8 mouse cellular contexts compared by ENCODE assay signal in the genomic region with DNA sequence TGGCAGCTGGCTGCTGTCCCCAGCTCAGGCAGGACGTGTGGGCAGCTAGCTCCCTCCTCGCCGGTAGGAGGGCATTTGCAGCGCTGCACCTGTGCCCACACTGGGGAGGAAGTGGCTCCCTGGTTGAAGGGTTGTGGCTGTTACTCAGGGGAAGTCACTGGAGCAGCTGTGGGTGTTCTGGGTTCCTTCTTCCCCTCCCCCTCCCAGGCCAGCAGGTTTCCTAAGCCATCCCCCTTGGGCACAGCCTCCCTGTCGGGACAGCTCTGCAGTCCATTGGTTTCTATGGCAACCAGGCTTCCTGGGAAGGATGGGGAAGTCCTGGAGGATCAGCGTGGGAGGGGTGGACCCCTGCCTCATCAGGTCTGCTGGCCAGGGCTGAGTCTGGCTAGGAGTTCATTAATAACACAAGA. TPM values are rescaled to one million over a fixed set of nuclear protein-coding genes. Genes with fewer than 3 reads are reported as not detected.
DNase-seq lines count a peak whose midpoint lies in the region; ATAC-seq and TF ChIP-seq lines count a peak whose summit lies in the region.

No protein-coding gene starts in this region.

- peak overlapping the region; percentile 61 for H3K27ac ChIP-seq in neural tube, embryonic 11.5 days (ENCODE audit: low read depth, low read length)

- H3K9me3 ChIP-seq in neural tube, embryonic 11.5 days (ENCODE audit: control insufficient read depth, low read length), result no peaks in the 10 kb centered on the region

- ATAC-seq in neural tube, embryonic 11.5 days (ENCODE audit: insufficient read depth, low FRiP score, low TSS enrichment), result peak; percentile 46

- H3K36me3 ChIP-seq in neural tube, embryonic 11.5 days (ENCODE audit: control insufficient read depth, insufficient read depth, low read length), result no peaks in the 10 kb centered on the region

- no peak for TF ChIP-seq CTCF in brain, embryonic 14.5 days (IDR thresholded peaks at IDR 0.05; ENCODE audit: borderline replicate concordance, extremely low read depth, insufficient read depth, insufficient read length)

- H3K4me2 ChIP-seq in neural tube, embryonic 11.5 days (ENCODE audit: low read depth), result peak overlapping the region; percentile 24; the same call in 1 of the 2 replicates

- peaks cover 61% of the 10 kb centered on the region for H3K4me1 ChIP-seq in neural tube, embryonic 11.5 days (ENCODE audit: control insufficient read depth, insufficient read depth, low read length)

- H3K9ac ChIP-seq in neural tube, embryonic 11.5 days (ENCODE audit: low read length), result no peak overlapping the region

- no peaks in the 10 kb centered on the region for H3K27me3 ChIP-seq in neural tube, embryonic 11.5 days (ENCODE audit: control insufficient read depth, insufficient read depth, low read length)

- H3K4me3 ChIP-seq in neural tube, embryonic 11.5 days (ENCODE audit: low read depth, low read length), result no peak overlapping the region

- DNase-seq in gastrocnemius, postnatal 25 days, result peak; percentile 58
- no peak for DNase-seq in gastrocnemius, postnatal 4 days (ENCODE audit: low spot score in 2 of 2)
- peak; percentile 73 for DNase-seq in brain, embryonic 14.5 days (ENCODE audit: low read depth)
- DNase-seq in kidney, postnatal 14 days, result peak; percentile 51
- DNase-seq in neural tube, embryonic 11.5 days (ENCODE audit: low spot score), result peak; percentile 69
- no peak for DNase-seq in cerebellum, adult 9-11 months
- DNase-seq in layer of hippocampus, adult 11-12 months (ENCODE audit: low spot score), result no peak
- DNase-seq in left cerebral cortex, postnatal 4 days, result no peak

- WGBS in neural tube, embryonic 11.5 days, result 4% methylated on average over 6 of the region's 6 CpGs

- TF ChIP-seq POLR2A in brain, embryonic 14.5 days (IDR thresholded peaks at IDR 0.05; ENCODE audit: borderline replicate concordance, extremely low read depth, insufficient read depth, insufficient read length, poor library complexity, severe bottlenecking), result no peak

- intact Hi-C loops in left cerebral cortex, postnatal 4 days (cut with DNase I), result no loop called here

RNA-seq across cellular contexts. Expression of gene Trp53i11, which starts 5.3 kb away (rescaled TPM):
- 1 to 10 TPM; 3.5 to 7.0 TPM for total RNA-seq in gastrocnemius, postnatal 25 days (2021)
- 10 to 100 TPM; 39.8 to 40.1 TPM for total RNA-seq in gastrocnemius, postnatal 4 days (2021)
- 145 and 192 TPM in 2 replicates for polyA plus RNA-seq in brain, embryonic 14.5 days (2012; rRNA removed)
- polyA plus RNA-seq in neural tube, embryonic 11.5 days (2014; fragmentation: Nextera tagmentation; extraction: Ambion mirVana), result 228 and 261 TPM in 2 replicates
- total RNA-seq in left cerebral cortex, postnatal 4 days (2021), result 10 to 100 TPM; 89.0 to 93.9 TPM

Comparison
In these comparisons a context has a peak if more than half of its experiments do, and no peak if none do; other contexts are left out.
1. DNase-seq: peak in gastrocnemius, postnatal 25 days (single experiment), brain, embryonic 14.5 days (single experiment), kidney, postnatal 14 days (single experiment) and neural tube, embryonic 11.5 days (single experiment); none in gastrocnemius, postnatal 4 days (0 of 2), cerebellum, adult 9-11 months (single experiment), layer of hippocampus, adult 11-12 months (single experiment) and left cerebral cortex, postnatal 4 days (single experiment).
2. RNA of gene Trp53i11, which starts 5.3 kb away (total RNA-seq): 89.0 to 93.9 TPM in left cerebral cortex, postnatal 4 days and 39.8 to 40.1 TPM in gastrocnemius, postnatal 4 days; 3.5 to 7.0 TPM in gastrocnemius, postnatal 25 days; every median in the first group is over 4 times any median in the second.